Mouse (Mus musculus) CH12.LX (cell line): ENCODE data around the gene Lepr. TPM values are rescaled to one million over a fixed set of nuclear protein-coding genes. Genes with fewer than 3 reads are reported as not detected.

Source experiments
- DNase-seq: peaks from one replicate; pipeline ENCODE4 v3.0.0-alpha.2; 2013; ENCODE audit errors: extremely low read depth
- H3K27ac ChIP-seq: 2 replicates; pipeline ENCODE4 v1.5.1; 2012; ENCODE audit warnings: low read depth, mild to moderate bottlenecking, control low read depth, moderate library complexity; ENCODE audit not compliant: insufficient read depth
- H3K27me3 ChIP-seq: replicated peaks from 2 replicates; pipeline ENCODE3; 2012; ENCODE audit warnings: inconsistent platforms
- H3K36me3 ChIP-seq, 2 experiments: replicated peaks in 1 of 2; 2 replicates each; pipeline versions ENCODE3 to v1.6.1; 2012; ENCODE audit warnings: inconsistent platforms in 1 of 2, low read length in 1 of 2, mild to moderate bottlenecking in 1 of 2, mixed read lengths in 1 of 2, moderate library complexity in 1 of 2; ENCODE audit not compliant: control insufficient read depth in 1 of 2, insufficient read depth in 1 of 2
- H3K4me1 ChIP-seq, 2 experiments: 2 replicates each; pipeline ENCODE4 v1.6.1; 2012; ENCODE audit warnings: inconsistent platforms in 1 of 2, moderate library complexity in 1 of 2; ENCODE audit not compliant: insufficient read depth in 2 of 2, control insufficient read depth in 1 of 2
- H3K4me2 ChIP-seq: 2 replicates; pipeline ENCODE4 v1.6.1; 2012; ENCODE audit warnings: low read depth, mild to moderate bottlenecking, control low read depth; ENCODE audit not compliant: poor library complexity, insufficient read depth, severe bottlenecking
- H3K4me3 ChIP-seq, 3 experiments: fragments of 150-350 bp in 1 of 3; sonication (generic) in 1 of 3; replicated peaks in 1 of 3; 2 replicates each; pipeline versions ENCODE3 to v1.5.1; 2011 to 2012; ENCODE audit warnings: low read depth in 2 of 3, low read length in 2 of 3, mild to moderate bottlenecking in 2 of 3, moderate library complexity in 2 of 3, control low read depth in 1 of 3, improper control_type of control experiment in 1 of 3, inconsistent platforms in 1 of 3, mixed read lengths in 1 of 3; ENCODE audit not compliant: poor library complexity in 1 of 3
- H3K79me2 ChIP-seq: replicated peaks from 2 replicates; pipeline ENCODE4 v1.6.1; 2012; ENCODE audit warnings: mild to moderate bottlenecking, moderate library complexity; ENCODE audit not compliant: control insufficient read depth, poor library complexity, insufficient read depth, severe bottlenecking; ENCODE audit errors: extremely low read depth
- H3K9ac ChIP-seq: 2 replicates; pipeline ENCODE4 v1.6.1; 2012; ENCODE audit warnings: low read depth, mild to moderate bottlenecking, control low read depth, moderate library complexity; ENCODE audit not compliant: insufficient read depth
- H3K9me3 ChIP-seq: replicated peaks from 2 replicates; pipeline ENCODE3; 2012; ENCODE audit warnings: low read length, inconsistent platforms, mixed read lengths
- BHLHE40 ChIP-seq: IDR thresholded peaks from 2 replicates; pipeline ENCODE4 v1.6.1; 2011; ENCODE audit warnings: mild to moderate bottlenecking, low read depth, low read length, improper control_type of control experiment
- E2F4 ChIP-seq: IDR thresholded peaks from 2 replicates; pipeline ENCODE4 v1.6.1; 2011; ENCODE audit warnings: low read depth, low read length, improper control_type of control experiment; ENCODE audit not compliant: insufficient replicate concordance
- ELF1 ChIP-seq: IDR thresholded peaks from 2 replicates; pipeline ENCODE4 v1.6.1; 2014; ENCODE audit warnings: low read depth, mild to moderate bottlenecking, inconsistent platforms, low read length, improper control_type of control experiment
- IRF4 ChIP-seq: IDR thresholded peaks from 2 replicates; pipeline ENCODE4 v1.6.1; 2014; ENCODE audit warnings: low read depth, mild to moderate bottlenecking, inconsistent platforms, low read length, improper control_type of control experiment
- JUN ChIP-seq: IDR thresholded peaks from 2 replicates; pipeline ENCODE4 v1.6.1; 2011; ENCODE audit warnings: low read depth, mild to moderate bottlenecking, low read length, improper control_type of control experiment, moderate library complexity; ENCODE audit not compliant: insufficient read depth
- KAT2A ChIP-seq: IDR thresholded peaks from 2 replicates; pipeline ENCODE4 v1.6.1; 2012; ENCODE audit warnings: low read length, improper control_type of control experiment, inconsistent platforms; ENCODE audit not compliant: insufficient replicate concordance
- POLR2A ChIP-seq: IDR thresholded peaks from 2 replicates; pipeline ENCODE4 v1.6.1; 2011; ENCODE audit warnings: low read depth, mild to moderate bottlenecking, improper control_type of control experiment, low read length
- POLR2AphosphoS2 ChIP-seq: IDR thresholded peaks from 2 replicates; pipeline ENCODE4 v1.6.1; 2011; ENCODE audit warnings: low read depth, low read length, improper control_type of control experiment
- UBTF ChIP-seq: IDR thresholded peaks from 2 replicates; pipeline ENCODE4 v1.6.1; 2012; ENCODE audit warnings: low read depth, mild to moderate bottlenecking, inconsistent platforms, low read length, improper control_type of control experiment, moderate library complexity
- ZKSCAN1 ChIP-seq: IDR thresholded peaks from 2 replicates; pipeline ENCODE4 v1.6.1; 2012; ENCODE audit warnings: low read depth, inconsistent platforms, low read length, improper control_type of control experiment, borderline replicate concordance
- dilution Hi-C: fragments of 300-500 bp; cut with MboI; formaldehyde crosslinking; loops from 2 replicates; pipeline ENCODE4 v1.14.3; 2020; ENCODE audit warnings: low sequenced_read_pairs; ENCODE audit not compliant: extremely low pct_unique_long_range_greater_than_20kb, extremely low pct_ligation_motif_present
- in situ Hi-C: fragments of 300-500 bp; cut with MboI; formaldehyde crosslinking; loops from 3 replicates; pipeline ENCODE4 v1.14.3; 2019; ENCODE audit warnings: low sequenced_read_pairs, low pct_ligation_motif_present, low pct_unique_long_range_greater_than_20kb, mixed read lengths
- polyA plus RNA-seq: library from polyadenylated mRNA; unstranded; fragments of >175 nt; gene quantifications from 2 replicates; pipeline ENCODE4 v1.2.1, GENCODE M21; 2012; ENCODE audit warnings: low read depth; ENCODE audit not compliant: insufficient read length
- total RNA-seq, 2 experiments: library from RNA; depleted of rRNA; stranded (reverse); fragments of 300-350 nt in 1 of 2; fragments of >200 nt in 1 of 2; gene quantifications; 2 replicates each; pipeline ENCODE4 v1.2.3; 2012 to 2014

Lepr gene
- total and polyA plus RNA-seq, 3 experiments, result 0.04 TPM; not detected in 2

- no peaks in the 10 kb centered on the region for H3K9me3 ChIP-seq
- TF ChIP-seq ELF1 (no peak), POLR2AphosphoS2 (no peak), E2F4 (no peak), POLR2A (no peak), BHLHE40 (no peak), JUN (no peak), KAT2A (no peak), ZKSCAN1 (no peak), IRF4 (no peak), UBTF (no peak)
- in situ Hi-C loops (no loop called here), dilution Hi-C loops (no loop called here)
- H3K4me1 ChIP-seq, result no peaks in the 10 kb centered on the region
- H3K27ac ChIP-seq, result no peak overlapping the region
- H3K4me3 ChIP-seq, result no peak overlapping the region
- no peaks in the 10 kb centered on the region for H3K27me3 ChIP-seq
- no peak overlapping the region for H3K9ac ChIP-seq
- no peak overlapping the region for H3K4me2 ChIP-seq
- no peaks in the 10 kb centered on the region for H3K36me3 ChIP-seq
- DNase-seq, result no peak
- no peaks in the 10 kb centered on the region for H3K79me2 ChIP-seq
These were observed 145.1 kb downstream of the Lepr start for GRCm38 (mm10) chr4:101862289-101862688.

Other genes starting within 250 kb of the Lepr start
- gene Dnajc6, start 220.8 kb upstream of the Lepr start, total RNA-seq (2012; rRNA removed), result not detected in 2 replicates
- gene Dnajc6, start 220.8 kb upstream of the Lepr start, total RNA-seq (2014; rRNA removed), result not detected in 2 replicates
- gene Dnajc6, start 220.8 kb upstream of the Lepr start, polyA plus RNA-seq, result not detected in 2 replicates
- gene Leprot, start 69.7 kb upstream of the Lepr start, total RNA-seq (2012; rRNA removed), result 17.6 and 19.9 TPM in 2 replicates
- gene Leprot, start 69.7 kb upstream of the Lepr start, total RNA-seq (2014; rRNA removed), result 24.2 and 24.9 TPM in 2 replicates
- 26.6 and 29.2 TPM in 2 replicates for gene Leprot, start 69.7 kb upstream of the Lepr start, polyA plus RNA-seq
- gene B020004J07Rik, start 126.6 kb downstream of the Lepr start, total RNA-seq (2012; rRNA removed), result not detected in 2 replicates
- gene B020004J07Rik, start 126.6 kb downstream of the Lepr start, total RNA-seq (2014; rRNA removed), result not detected in 2 replicates
- gene B020004J07Rik, start 126.6 kb downstream of the Lepr start, polyA plus RNA-seq, result not detected in 2 replicates
- gene C130073F10Rik, start 176.4 kb downstream of the Lepr start, total RNA-seq (2012; rRNA removed), result not detected in 2 replicates
- not detected in 2 replicates for gene C130073F10Rik, start 176.4 kb downstream of the Lepr start, total RNA-seq (2014; rRNA removed)
- not detected in 2 replicates for gene C130073F10Rik, start 176.4 kb downstream of the Lepr start, polyA plus RNA-seq
- not detected in 2 replicates for gene Gm12800, start 191.7 kb downstream of the Lepr start, total RNA-seq (2012; rRNA removed)
- not detected in 2 replicates for gene Gm12800, start 191.7 kb downstream of the Lepr start, total RNA-seq (2014; rRNA removed)
- not detected in 2 replicates for gene Gm12800, start 191.7 kb downstream of the Lepr start, polyA plus RNA-seq
- 0.08 TPM in 1 of 2 replicates, not detected in the other for gene Gm12794, start 223.0 kb downstream of the Lepr start, total RNA-seq (2012; rRNA removed)
- not detected in 2 replicates for gene Gm12794, start 223.0 kb downstream of the Lepr start, total RNA-seq (2014; rRNA removed)
- gene Gm12794, start 223.0 kb downstream of the Lepr start, polyA plus RNA-seq, result not detected in 2 replicates